Mouse (Mus musculus) forebrain, embryonic 16.5 days (tissue): ENCODE data around the gene Slc2a5. TPM values are rescaled to one million over a fixed set of nuclear protein-coding genes. Genes with fewer than 3 reads are reported as not detected.

ENCODE experiments used
- ATAC-seq: fragments of 200-750 bp; cut with Nextera tagmentation; 2 replicates; pipeline ENCODE4 v1.8.0; 2017; ENCODE audit warnings: mild to moderate bottlenecking, moderate library complexity
- H3K27ac ChIP-seq: fragments of 300-500 bp; sonication (generic); 2 replicates; pipeline ENCODE4 v1.5.1; 2014; ENCODE audit warnings: low read length, control low read depth
- H3K27me3 ChIP-seq: fragments of 300-500 bp; sonication (generic); replicated peaks from 2 replicates; pipeline ENCODE4 v1.6.1; 2014; ENCODE audit warnings: low read length; ENCODE audit not compliant: control insufficient read depth, insufficient read depth
- H3K36me3 ChIP-seq: fragments of 300-500 bp; sonication (generic); 2 replicates; pipeline ENCODE4 v1.6.1; 2014; ENCODE audit not compliant: control insufficient read depth, insufficient read depth
- H3K4me1 ChIP-seq: fragments of 300-500 bp; sonication (generic); replicated peaks from 2 replicates; pipeline ENCODE4 v1.6.1; 2014; ENCODE audit warnings: low read length; ENCODE audit not compliant: control insufficient read depth, insufficient read depth
- H3K4me2 ChIP-seq: fragments of 300-500 bp; sonication (generic); 2 replicates; pipeline ENCODE4 v1.6.1; 2014; ENCODE audit warnings: mild to moderate bottlenecking, low read length, control low read depth
- H3K4me3 ChIP-seq: fragments of 300-500 bp; sonication (generic); replicated peaks from 2 replicates; pipeline ENCODE4 v1.5.1; 2014; ENCODE audit warnings: mild to moderate bottlenecking, low read length, control low read depth
- H3K9ac ChIP-seq: fragments of 300-500 bp; sonication (generic); replicated peaks from 2 replicates; pipeline ENCODE4 v1.6.1; 2014; ENCODE audit warnings: low read depth, low read length, control low read depth
- H3K9me3 ChIP-seq: fragments of 300-500 bp; sonication (generic); 2 replicates; pipeline ENCODE4 v1.6.1; 2016; ENCODE audit warnings: low read length; ENCODE audit not compliant: control insufficient read depth
- WGBS: fragments of 180-500 bp; shearing (Covaris S2); extraction: QIAGEN DNeasy Blood & Tissue Kit; methylation state at CpG from one replicate; pipeline ENCODE4 v1.1.7; 2014; 5-methylcytosine and 5-hydroxymethylcytosine counted together
- polyA plus RNA-seq: library from polyadenylated mRNA; unstranded; fragments of >200 nt; fragmentation: Nextera tagmentation; extraction: Ambion mirVana; gene quantifications from 2 replicates; pipeline ENCODE4 v1.2.1, GENCODE M21; 2015

Slc2a5 gene
- polyA plus RNA-seq, 1 experiment from 2014 or later = 2.7 TPM

DNA sequence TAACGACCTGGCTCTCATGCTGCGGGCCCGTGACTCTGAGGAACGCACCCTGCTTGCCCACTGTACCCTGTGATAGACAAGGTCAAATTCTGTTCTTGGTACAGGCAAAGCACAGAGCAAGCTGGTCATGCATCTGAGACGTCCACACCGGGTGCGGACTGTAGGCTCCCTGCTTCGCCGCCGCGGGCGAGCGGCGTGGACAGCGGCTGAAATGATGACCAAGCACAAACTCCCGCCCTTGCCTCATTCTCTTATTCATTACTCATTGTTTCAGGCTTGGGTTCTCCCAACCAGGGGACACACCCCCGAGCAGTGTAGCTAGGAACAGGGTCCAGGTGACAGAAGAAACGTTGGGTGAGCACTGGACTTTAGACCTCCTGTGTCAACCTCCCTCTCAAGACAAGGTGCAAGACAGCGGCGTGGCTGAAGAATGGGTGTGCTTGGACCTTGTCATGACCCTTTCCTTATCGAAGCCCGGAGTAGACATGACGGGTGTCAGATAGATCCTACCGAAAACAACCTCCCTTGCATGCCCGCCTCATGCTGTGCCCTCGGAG, 4.5 kb upstream of the Slc2a5 start:
- Histone ChIP-seq H3K27ac (no peak overlapping the region), H3K27me3 (no peaks in the 10 kb centered on the region), H3K9ac (no peak overlapping the region), H3K4me3 (no peak overlapping the region), H3K36me3 (no peaks in the 10 kb centered on the region), H3K9me3 (no peaks in the 10 kb centered on the region), H3K4me2 (no peak overlapping the region), H3K4me1 (peaks cover 6% of the 10 kb centered on the region)
- WGBS = 92% methylated on average over 26 of the region's 26 CpGs
- no peak for ATAC-seq

DNA sequence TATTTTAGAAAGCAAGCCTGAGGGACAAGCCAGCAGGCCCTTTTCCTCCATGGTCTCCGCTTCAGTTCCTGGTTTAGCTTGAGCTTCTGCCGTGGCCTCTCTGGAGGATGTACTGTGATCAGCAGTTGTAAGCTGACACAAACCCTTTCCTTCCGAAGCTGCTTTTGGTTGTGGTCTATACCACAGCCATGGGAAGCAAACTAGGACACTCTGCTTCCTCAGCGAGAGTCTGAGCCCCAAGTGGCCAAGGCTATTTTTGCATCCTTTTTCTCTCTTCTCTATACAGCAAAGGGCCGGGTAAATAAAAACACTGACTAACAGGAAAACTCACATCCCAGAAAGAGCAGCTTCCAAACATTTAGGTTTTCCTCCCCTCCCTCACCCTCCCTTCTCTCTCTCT, 1.8 kb upstream of the Slc2a5 start:
- Histone ChIP-seq H3K27me3 (no peaks in the 10 kb centered on the region), H3K4me1 (peaks cover 6% of the 10 kb centered on the region), H3K36me3 (no peaks in the 10 kb centered on the region), H3K4me2 (no peak overlapping the region), H3K4me3 (no peak overlapping the region), H3K9me3 (no peaks in the 10 kb centered on the region), H3K27ac (no peak overlapping the region), H3K9ac (no peak overlapping the region)
- ATAC-seq = no peak
- 48% methylated on average over 5 of the region's 5 CpGs for WGBS

DNA sequence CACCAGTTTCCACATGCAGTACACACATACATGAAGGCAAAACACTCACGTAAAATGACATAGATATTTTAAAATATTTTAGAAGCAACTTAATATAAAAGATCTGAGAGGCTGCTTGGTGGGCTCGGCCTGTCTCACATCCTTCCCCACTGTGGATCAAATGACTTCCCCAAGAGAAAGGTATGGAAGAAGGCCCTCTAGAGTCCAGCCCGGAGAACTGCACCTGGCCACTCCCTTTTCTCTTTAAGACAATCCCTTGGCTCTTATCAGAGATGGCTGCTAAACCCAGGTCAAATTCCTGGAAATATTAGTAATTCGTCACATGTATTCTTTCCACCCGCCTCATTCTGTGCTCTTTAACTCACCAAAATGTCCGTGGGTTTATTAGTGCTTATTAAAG, 920 bp upstream of the Slc2a5 start:
- Histone ChIP-seq H3K9ac (no peak overlapping the region), H3K36me3 (no peaks in the 10 kb centered on the region), H3K27me3 (no peaks in the 10 kb centered on the region), H3K4me1 (peaks cover 6% of the 10 kb centered on the region), H3K9me3 (no peaks in the 10 kb centered on the region), H3K4me3 (no peak overlapping the region), H3K27ac (no peak overlapping the region), H3K4me2 (no peak overlapping the region)
- 65% methylated on average over 6 of the region's 6 CpGs for WGBS
- no peak for ATAC-seq

DNA sequence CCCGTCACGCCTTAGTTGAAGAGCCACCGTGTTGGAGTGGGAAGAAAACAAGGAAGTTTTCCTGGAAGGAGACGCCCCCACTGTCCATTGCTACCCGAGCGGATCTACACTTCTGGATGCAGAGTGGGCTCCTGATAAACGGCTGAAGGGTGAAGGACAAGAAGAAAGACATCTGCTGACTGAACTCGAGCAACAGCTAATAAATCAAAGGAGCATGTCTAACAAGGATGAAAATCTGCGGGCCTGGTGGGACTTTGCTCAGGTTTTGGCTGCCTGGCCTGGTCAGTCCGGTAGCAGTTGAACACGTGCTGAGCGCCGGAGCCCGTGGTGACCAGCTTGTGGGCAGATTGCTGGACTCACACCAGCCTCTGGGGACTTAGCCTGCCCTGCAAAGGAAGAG, 557 bp downstream of the Slc2a5 start:
- ATAC-seq = no peak
- H3K4me1 ChIP-seq = peaks cover 6% of the 10 kb centered on the region

DNA sequence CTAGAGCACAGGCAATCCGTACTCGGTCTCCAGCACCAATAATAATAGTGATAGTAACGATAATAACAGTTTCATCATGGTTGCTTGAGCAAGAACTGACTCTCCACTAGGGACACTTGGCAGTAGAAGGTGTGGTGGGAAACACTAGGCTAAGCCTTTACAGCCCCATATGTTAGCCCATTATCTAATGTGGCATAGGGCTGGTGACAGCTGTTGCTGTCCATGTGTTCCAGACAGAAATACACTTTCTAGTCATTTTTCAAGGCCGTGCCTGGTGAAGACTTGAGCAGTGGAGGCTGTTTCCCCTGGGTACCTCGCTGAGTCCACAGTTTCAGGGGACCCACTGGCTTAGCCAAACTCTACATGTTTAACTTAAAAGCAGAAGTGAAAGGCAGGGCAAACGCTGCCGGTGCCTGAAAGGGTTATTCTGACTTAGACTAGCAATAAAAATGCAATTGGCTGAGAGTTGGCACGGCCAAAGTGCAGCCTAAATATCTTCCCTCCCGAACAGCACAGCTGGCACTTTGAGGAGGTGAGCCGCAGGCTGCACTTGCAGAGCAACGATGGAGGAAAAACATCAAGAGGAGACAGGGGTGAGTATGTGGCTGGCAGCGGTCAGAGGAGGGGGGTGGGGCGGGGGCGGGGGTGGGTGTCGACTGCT, 1.2 kb downstream of the Slc2a5 start:
- Histone ChIP-seq H3K4me2 (no peak overlapping the region), H3K4me1 (peaks cover 6% of the 10 kb centered on the region), H3K27me3 (no peaks in the 10 kb centered on the region), H3K9me3 (no peaks in the 10 kb centered on the region), H3K9ac (no peak overlapping the region), H3K27ac (no peak overlapping the region), H3K4me3 (no peak overlapping the region), H3K36me3 (no peaks in the 10 kb centered on the region)
- ATAC-seq = no peak
- 54% methylated on average over 15 of the region's 15 CpGs for WGBS

More for the DNA sequence above, 557 bp downstream of the Slc2a5 start:
- H3K27me3 ChIP-seq = no peaks in the 10 kb centered on the region
- H3K9me3 ChIP-seq = no peaks in the 10 kb centered on the region
- no peak overlapping the region for H3K9ac ChIP-seq
- H3K27ac ChIP-seq = no peak overlapping the region
- WGBS = 77% methylated on average over 14 of the region's 14 CpGs
- peak overlapping the region; percentile 40 for H3K4me2 ChIP-seq
- H3K4me3 ChIP-seq = no peak overlapping the region; the same call in 1 of the 2 replicates
- no peaks in the 10 kb centered on the region for H3K36me3 ChIP-seq

DNA sequence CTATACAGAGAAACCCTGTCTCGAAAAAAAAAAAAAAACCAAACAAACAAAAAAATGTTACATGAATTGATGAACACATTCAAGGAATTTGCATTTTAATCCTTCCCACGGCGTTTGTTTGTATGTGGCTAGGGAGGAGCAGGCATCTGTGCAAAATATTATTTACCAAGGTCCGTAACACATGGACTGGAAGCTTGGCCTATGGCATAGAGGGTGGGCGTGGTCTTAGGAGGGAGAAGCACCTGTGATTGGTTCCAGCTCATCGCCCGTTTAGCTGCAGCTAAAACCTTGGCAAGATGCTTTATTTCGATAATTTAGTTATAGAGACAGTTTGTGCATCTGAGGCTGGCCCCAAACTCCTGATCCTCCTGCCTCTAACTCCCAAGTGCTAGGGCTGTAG, 2.3 kb downstream of the Slc2a5 start:
- Histone ChIP-seq H3K4me1 (peaks cover 6% of the 10 kb centered on the region), H3K4me2 (no peak overlapping the region), H3K27me3 (no peaks in the 10 kb centered on the region), H3K9ac (no peak overlapping the region), H3K27ac (no peak overlapping the region), H3K9me3 (no peaks in the 10 kb centered on the region), H3K36me3 (no peaks in the 10 kb centered on the region), H3K4me3 (no peak overlapping the region)
- ATAC-seq = no peak
- 76% methylated on average over 8 of the region's 8 CpGs for WGBS

DNA sequence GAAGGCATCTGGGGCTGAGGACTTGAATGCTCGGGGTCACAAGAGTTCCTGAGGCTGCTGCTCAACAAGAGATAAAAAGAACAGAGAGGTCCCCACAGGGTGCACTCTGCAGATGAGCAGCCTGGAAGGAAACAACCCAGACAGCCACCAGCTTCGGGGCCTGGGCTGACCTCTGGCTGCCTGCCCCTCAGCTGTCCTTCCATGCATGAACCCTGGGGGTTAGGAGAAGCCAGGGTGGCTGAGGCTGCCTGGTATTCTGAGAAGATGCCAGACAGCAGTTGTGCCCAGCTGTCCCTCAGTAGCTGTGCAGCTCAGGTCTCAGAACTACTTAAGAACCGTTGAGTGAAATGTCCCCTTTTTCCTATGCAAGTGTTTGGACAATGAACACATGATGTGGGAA, 3.4 kb downstream of the Slc2a5 start:
- Histone ChIP-seq H3K36me3 (no peaks in the 10 kb centered on the region), H3K9ac (no peak overlapping the region), H3K4me3 (no peak overlapping the region), H3K27me3 (no peaks in the 10 kb centered on the region), H3K4me2 (no peak overlapping the region), H3K9me3 (no peaks in the 10 kb centered on the region), H3K4me1 (peaks cover 6% of the 10 kb centered on the region), H3K27ac (no peak overlapping the region)
- ATAC-seq = no peak
- 64% methylated on average over 3 of the region's 3 CpGs for WGBS

DNA sequence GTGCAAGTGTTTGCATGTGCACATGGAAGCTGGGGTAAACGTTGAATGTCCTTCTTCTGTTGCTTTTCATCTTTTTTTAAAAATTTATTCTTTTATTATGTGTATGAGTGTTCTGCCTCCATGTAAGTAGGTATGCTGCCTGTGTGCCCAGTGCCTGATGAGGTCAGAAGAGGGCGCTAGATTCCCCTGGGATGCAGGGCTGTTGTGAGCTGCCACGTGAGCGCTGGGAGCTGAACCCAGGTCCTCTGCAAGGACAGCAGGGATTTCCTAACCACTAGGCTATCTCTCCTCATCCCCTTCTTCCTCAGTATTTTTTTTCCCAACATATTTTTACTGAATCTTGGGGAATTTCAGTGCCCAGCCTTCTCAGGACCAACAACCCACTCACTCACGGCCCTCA, 7.3 kb downstream of the Slc2a5 start:
- Histone ChIP-seq H3K36me3 (no peaks in the 10 kb centered on the region), H3K9ac (no peak overlapping the region), H3K27me3 (no peaks in the 10 kb centered on the region), H3K4me3 (no peak overlapping the region), H3K4me2 (no peak overlapping the region), H3K4me1 (no peaks in the 10 kb centered on the region), H3K27ac (no peak overlapping the region), H3K9me3 (no peaks in the 10 kb centered on the region)
- ATAC-seq = no peak
- 91% methylated on average over 5 of the region's 5 CpGs for WGBS

DNA sequence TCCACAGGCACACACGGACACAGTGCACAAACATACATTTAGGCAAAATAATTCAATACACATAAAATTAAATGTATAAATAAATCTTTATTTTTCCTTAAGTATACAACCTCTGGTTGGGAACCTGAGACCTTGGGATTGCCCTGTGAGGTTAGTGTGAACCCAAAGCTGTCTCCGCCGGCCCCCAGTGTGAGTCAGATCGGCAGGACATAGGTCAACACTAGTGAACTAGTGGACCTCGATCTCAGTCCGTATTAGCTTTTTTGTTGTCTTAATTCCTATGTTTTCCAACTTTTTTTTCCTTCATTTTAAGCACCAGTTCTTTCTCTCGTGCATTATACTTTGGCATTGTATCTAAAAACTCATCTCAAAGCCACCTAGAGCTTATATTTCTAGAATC, 8.8 kb downstream of the Slc2a5 start:
- H3K36me3 ChIP-seq = no peaks in the 10 kb centered on the region
- H3K4me3 ChIP-seq = no peak overlapping the region
- WGBS = 89% methylated on average over 7 of the region's 7 CpGs
- no peaks in the 10 kb centered on the region for H3K9me3 ChIP-seq
- no peak overlapping the region for H3K4me2 ChIP-seq
- no peak overlapping the region for H3K9ac ChIP-seq
- ATAC-seq = no peak
- H3K27ac ChIP-seq = no peak overlapping the region
- no peaks in the 10 kb centered on the region for H3K27me3 ChIP-seq
- no peaks in the 10 kb centered on the region for H3K4me1 ChIP-seq

DNA sequence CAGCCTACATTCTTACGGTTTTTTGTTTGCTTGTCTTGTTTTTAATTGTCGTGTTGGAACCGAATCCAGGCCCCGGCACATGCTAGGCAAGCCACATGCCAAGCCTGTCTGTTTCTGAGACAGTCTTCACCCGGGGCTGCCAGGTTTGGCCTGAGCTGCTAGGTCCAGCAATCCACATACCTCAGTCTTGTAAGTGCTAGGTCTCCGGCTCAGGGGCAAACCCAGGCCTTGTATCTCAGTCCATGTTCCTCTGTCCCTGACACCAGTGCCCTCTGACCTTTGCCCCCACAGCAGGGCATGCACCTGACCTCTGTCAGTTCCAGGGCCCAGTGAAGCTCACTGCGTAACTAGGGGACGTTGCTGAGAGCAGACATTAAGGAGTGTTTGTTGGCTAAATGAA, 9.5 kb downstream of the Slc2a5 start:
- Histone ChIP-seq H3K4me2 (no peak overlapping the region), H3K4me3 (no peak overlapping the region), H3K4me1 (no peaks in the 10 kb centered on the region), H3K36me3 (no peaks in the 10 kb centered on the region), H3K27ac (no peak overlapping the region), H3K9me3 (no peaks in the 10 kb centered on the region), H3K27me3 (no peaks in the 10 kb centered on the region), H3K9ac (no peak overlapping the region)
- no peak for ATAC-seq
- WGBS = 51% methylated on average over 8 of the region's 8 CpGs
